Mouse (Mus musculus): ENCODE data around the gene Dcaf8. TPM values are rescaled to one million over a fixed set of nuclear protein-coding genes. Genes with fewer than 3 reads are reported as not detected.
"Not testable (repeated sequence)": the region's sequence is repeated elsewhere in the genome, so short reads cannot be mapped to it uniquely, and the experiment has no call there.

Gene Dcaf8
- polyA plus RNA-seq, 1 experiment from 2014 or later: 179 TPM

GRCm38 (mm10) chr1:172219451-172220406, 71.8 kb downstream of the Dcaf8 start, which contains the start of gene Casq1:
Casq1 (minus strand) TSS chr1:172219868.
- Histone ChIP-seq H3K36me3 (no peaks in the 10 kb centered on the region), H3K4me2 (no peak within 1 kb of the TSS), H3K4me1 (replicated peaks) (peaks cover 46% of the 10 kb centered on the region), H3K4me3 (replicated peaks) (no peak within 1 kb of the TSS), H3K27ac (peak within 1 kb of the TSS; percentile 95; the same call in 1 of the 2 replicates), H3K9ac (replicated peaks) (0 out of 2 replicates have a peak within 1 kb of the TSS, but pooled peaks have one; percentile 4), H3K27me3 (no peaks in the 10 kb centered on the region), H3K9me3 (no peaks in the 10 kb centered on the region)
- 82% methylated on average over 19 of the region's 19 CpGs for WGBS
- no peak for ATAC-seq (ENCODE audit: insufficient number of reproducible peaks, insufficient read depth, low FRiP score, low TSS enrichment, low read depth)

- H3K27me3 ChIP-seq: no peaks in the 10 kb centered on the region
- peak overlapping the region; percentile 95; the same call in 1 of the 2 replicates for H3K27ac ChIP-seq
- no peak for ATAC-seq (ENCODE audit: insufficient number of reproducible peaks, insufficient read depth, low FRiP score, low TSS enrichment, low read depth)
- no peaks in the 10 kb centered on the region for H3K36me3 ChIP-seq
- H3K9me3 ChIP-seq: no peaks in the 10 kb centered on the region
- no peak overlapping the region for H3K9ac ChIP-seq (replicated peaks)
- no peak overlapping the region for H3K4me3 ChIP-seq (replicated peaks)
- H3K4me1 ChIP-seq (replicated peaks): peaks cover 46% of the 10 kb centered on the region
- WGBS: 45% methylated on average over 10 of the region's 10 CpGs
- H3K4me2 ChIP-seq: no peak overlapping the region
Measured at GRCm38 (mm10) chr1:172220414-172220813, 72.5 kb downstream of the Dcaf8 start.

- peak; percentile 83 for ATAC-seq (ENCODE audit: insufficient number of reproducible peaks, insufficient read depth, low FRiP score, low TSS enrichment, low read depth)
Measured at GRCm38 (mm10) chr1:172221297-172222063, 73.6 kb downstream of the Dcaf8 start.

GRCm38 (mm10) chr1:172228209-172228608, 80.3 kb downstream of the Dcaf8 start:
- H3K9ac ChIP-seq (replicated peaks): no peak overlapping the region
- H3K4me1 ChIP-seq (replicated peaks): no peaks in the 10 kb centered on the region
- WGBS: 78% methylated on average over 2 of the region's 2 CpGs
- H3K9me3 ChIP-seq: no peaks in the 10 kb centered on the region
- H3K4me3 ChIP-seq (replicated peaks): no peak overlapping the region
- no peak for ATAC-seq (ENCODE audit: insufficient number of reproducible peaks, insufficient read depth, low FRiP score, low TSS enrichment, low read depth)
- H3K36me3 ChIP-seq: no peaks in the 10 kb centered on the region
- no peak overlapping the region for H3K4me2 ChIP-seq
- H3K27me3 ChIP-seq: no peaks in the 10 kb centered on the region
- no peak overlapping the region for H3K27ac ChIP-seq

More at GRCm38 (mm10) chr1:172221297-172222063, 73.6 kb downstream of the Dcaf8 start:
- no peaks in the 10 kb centered on the region for H3K27me3 ChIP-seq
- peak overlapping the region; percentile 34 for H3K4me2 ChIP-seq
- peak overlapping the region; percentile 95 for H3K27ac ChIP-seq
- no peak overlapping the region for H3K4me3 ChIP-seq (replicated peaks)
- H3K36me3 ChIP-seq: no peaks in the 10 kb centered on the region
- peaks cover 46% of the 10 kb centered on the region for H3K4me1 ChIP-seq (replicated peaks)
- H3K9ac ChIP-seq (replicated peaks): no peak overlapping the region; the same call in 1 of the 2 replicates
- H3K9me3 ChIP-seq: no peaks in the 10 kb centered on the region
- 25% methylated on average over 11 of the region's 11 CpGs for WGBS

GRCm38 (mm10) chr1:172229215-172229614, 81.3 kb downstream of the Dcaf8 start:
- H3K4me2 ChIP-seq: no peak overlapping the region
- H3K4me3 ChIP-seq (replicated peaks): no peak overlapping the region
- H3K36me3 ChIP-seq: no peaks in the 10 kb centered on the region
- no peak for ATAC-seq (ENCODE audit: insufficient number of reproducible peaks, insufficient read depth, low FRiP score, low TSS enrichment, low read depth)
- no peaks in the 10 kb centered on the region for H3K4me1 ChIP-seq (replicated peaks)
- no peaks in the 10 kb centered on the region for H3K27me3 ChIP-seq
- H3K9ac ChIP-seq (replicated peaks): no peak overlapping the region
- H3K9me3 ChIP-seq: no peaks in the 10 kb centered on the region
- WGBS: 94% methylated on average over 1 of the region's 1 CpGs
- H3K27ac ChIP-seq: no peak overlapping the region

GRCm38 (mm10) chr1:172240945-172241708, 93.2 kb downstream of the Dcaf8 start:
- H3K27me3 ChIP-seq: peaks cover 22% of the 10 kb centered on the region
- H3K9ac ChIP-seq (replicated peaks): no peak overlapping the region
- H3K36me3 ChIP-seq: no peaks in the 10 kb centered on the region
- H3K4me2 ChIP-seq: no peak overlapping the region
- WGBS: 64% methylated on average over 6 of the region's 6 CpGs
- no peak overlapping the region for H3K4me3 ChIP-seq (replicated peaks)
- ATAC-seq (ENCODE audit: insufficient number of reproducible peaks, insufficient read depth, low FRiP score, low TSS enrichment, low read depth): no peak
- H3K27ac ChIP-seq: no peak overlapping the region
- peaks cover 11% of the 10 kb centered on the region; the same call in 1 of the 2 replicates for H3K4me1 ChIP-seq (replicated peaks)
- no peaks in the 10 kb centered on the region for H3K9me3 ChIP-seq

- no peak overlapping the region for H3K4me2 ChIP-seq
- peaks cover 11% of the 10 kb centered on the region; the same call in 1 of the 2 replicates for H3K4me1 ChIP-seq (replicated peaks)
- H3K4me3 ChIP-seq (replicated peaks): no peak overlapping the region
- H3K9me3 ChIP-seq: no peaks in the 10 kb centered on the region
- H3K27me3 ChIP-seq: peaks cover 22% of the 10 kb centered on the region
- no peak overlapping the region for H3K9ac ChIP-seq (replicated peaks)
- H3K36me3 ChIP-seq: no peaks in the 10 kb centered on the region
- WGBS: 66% methylated on average over 2 of the region's 2 CpGs
- H3K27ac ChIP-seq: no peak overlapping the region
- no peak for ATAC-seq (ENCODE audit: insufficient number of reproducible peaks, insufficient read depth, low FRiP score, low TSS enrichment, low read depth)
Measured at GRCm38 (mm10) chr1:172242401-172242800, 94.5 kb downstream of the Dcaf8 start.

GRCm38 (mm10) chr1:172243547-172244205, 95.8 kb downstream of the Dcaf8 start:
- no peak overlapping the region for H3K27ac ChIP-seq
- ATAC-seq (ENCODE audit: insufficient number of reproducible peaks, insufficient read depth, low FRiP score, low TSS enrichment, low read depth): no peak
- H3K4me3 ChIP-seq (replicated peaks): peak overlapping the region; percentile 16; the same call in 1 of the 2 replicates
- H3K27me3 ChIP-seq: peaks cover 22% of the 10 kb centered on the region
- H3K9me3 ChIP-seq: no peaks in the 10 kb centered on the region
- WGBS: 24% methylated on average over 16 of the region's 16 CpGs
- H3K4me2 ChIP-seq: peak overlapping the region; percentile 35
- no peaks in the 10 kb centered on the region for H3K36me3 ChIP-seq
- H3K4me1 ChIP-seq (replicated peaks): peaks cover 11% of the 10 kb centered on the region; the same call in 1 of the 2 replicates
- H3K9ac ChIP-seq (replicated peaks): no peak overlapping the region

- peaks cover 22% of the 10 kb centered on the region for H3K27me3 ChIP-seq
- not testable (repeated sequence) for H3K9ac ChIP-seq (replicated peaks); H3K9me3 ChIP-seq; H3K27ac ChIP-seq; H3K36me3 ChIP-seq; ATAC-seq (ENCODE audit: insufficient number of reproducible peaks, insufficient read depth, low FRiP score, low TSS enrichment, low read depth)
- WGBS: 32% methylated on average over 23 of the region's 23 CpGs
- H3K4me3 ChIP-seq (replicated peaks): peak overlapping the region; percentile 16; the same call in 1 of the 2 replicates
- peak overlapping the region; percentile 35 for H3K4me2 ChIP-seq
- H3K4me1 ChIP-seq (replicated peaks): peaks cover 11% of the 10 kb centered on the region; the same call in 1 of the 2 replicates
Measured at GRCm38 (mm10) chr1:172244645-172245044, 96.8 kb downstream of the Dcaf8 start.

Measured in limb, embryonic 12.5 days (tissue).